Mouse (Mus musculus): ENCODE results near the gene E2f4. TPM values are rescaled to one million over a fixed set of nuclear protein-coding genes. Genes with fewer than 3 reads are reported as not detected.

The E2f4 gene
- polyA plus RNA-seq, 1 experiment from 2014 or later = 81.9 TPM

- WGBS (ENCODE audit: insufficient replicate concordance) = 66% methylated on average over 9 of the region's 9 CpGs
- Histone ChIP-seq H3K27me3 (ENCODE audit: control insufficient read depth, insufficient read depth, low read length) (no peaks in the 10 kb centered on the region), H3K9ac (ENCODE audit: low read depth, low read length) (peak overlapping the region; percentile 28; the same call in 1 of the 2 replicates), H3K4me1 (ENCODE audit: control insufficient read depth, insufficient read depth, low read length) (peaks cover 26% of the 10 kb centered on the region), H3K9me3 (replicated peaks; ENCODE audit: control insufficient read depth, low read length) (no peaks in the 10 kb centered on the region), H3K27ac (ENCODE audit: low read depth, low read length) (peak overlapping the region; percentile 37; the same call in 1 of the 2 replicates), H3K4me2 (no peak overlapping the region), H3K36me3 (ENCODE audit: control insufficient read depth, insufficient read depth, low read length) (peaks cover 33% of the 10 kb centered on the region), H3K4me3 (ENCODE audit: low read depth, low read length) (no peak overlapping the region; the same call in 1 of the 2 replicates)
- ATAC-seq (replicated peaks; ENCODE audit: insufficient number of reproducible peaks, low FRiP score, low TSS enrichment) = 0 out of 2 replicates have a peak, but pooled peaks have one; percentile 9
Measured at GRCm38 (mm10) chr8:105304325-105305210, 7.1 kb downstream of the E2f4 start.

DNA sequence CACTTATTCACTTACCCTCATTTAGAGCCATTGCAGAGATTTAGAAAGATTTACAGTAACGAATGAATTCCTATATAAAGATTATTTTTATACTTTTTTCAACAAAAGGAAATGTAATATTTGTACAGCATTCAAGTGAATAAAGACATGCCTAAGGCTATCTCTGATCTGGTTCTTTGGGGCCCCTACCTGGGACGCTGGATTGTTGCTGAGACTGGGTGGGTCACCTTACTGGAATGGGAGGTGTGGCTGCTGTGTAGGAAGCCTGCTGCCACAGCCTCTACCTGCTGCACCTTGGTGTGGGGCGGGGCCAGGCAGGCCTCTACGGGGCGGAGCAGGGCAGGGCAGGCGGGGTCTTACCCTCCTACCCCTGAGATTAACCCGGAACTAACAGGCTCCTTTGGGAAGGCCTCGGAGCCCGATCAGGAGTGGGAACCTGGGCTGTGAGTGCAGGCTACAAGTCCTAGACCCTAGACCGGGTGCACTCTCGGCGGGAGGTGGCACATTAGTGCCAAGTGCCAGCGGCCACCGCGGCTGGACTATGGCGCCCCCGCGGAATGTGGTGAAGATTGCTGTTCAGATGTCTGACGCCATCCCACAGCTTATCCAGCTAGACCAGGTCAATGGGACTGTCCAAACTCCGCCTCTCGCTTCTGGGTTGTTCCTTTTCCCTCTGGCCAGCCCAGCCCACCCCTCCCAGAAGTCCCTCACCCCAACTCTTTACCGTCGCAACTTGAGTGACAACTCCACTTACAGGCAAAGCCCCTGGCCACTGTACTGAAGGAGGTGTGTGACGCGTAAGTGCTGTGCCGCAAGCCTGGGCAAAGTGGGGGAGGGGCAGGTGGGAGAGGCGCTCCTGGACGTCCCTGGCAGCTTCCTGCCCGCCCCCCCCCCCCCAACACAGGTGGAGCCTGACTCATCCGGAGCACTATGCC lies 8.0 kb downstream of the E2f4 start, which contains the start of gene Elmo3:
TSS of gene Elmo3 (plus strand) at position 391 of the 935 bp plus-strand sequence.
- Histone ChIP-seq H3K36me3 (ENCODE audit: control insufficient read depth, insufficient read depth, low read length) (peaks cover 26% of the 10 kb centered on the region), H3K4me2 (peak within 1 kb of the TSS; percentile 87), H3K27ac (ENCODE audit: low read depth, low read length) (peak within 1 kb of the TSS; percentile 64), H3K4me1 (ENCODE audit: control insufficient read depth, insufficient read depth, low read length) (peaks cover 26% of the 10 kb centered on the region), H3K9ac (ENCODE audit: low read depth, low read length) (peak within 1 kb of the TSS; percentile 67), H3K9me3 (replicated peaks; ENCODE audit: control insufficient read depth, low read length) (no peaks in the 10 kb centered on the region), H3K4me3 (ENCODE audit: low read depth, low read length) (peak within 1 kb of the TSS; percentile 39), H3K27me3 (ENCODE audit: control insufficient read depth, insufficient read depth, low read length) (no peaks in the 10 kb centered on the region)
- WGBS (ENCODE audit: insufficient replicate concordance) = 7% methylated on average over 30 of the region's 30 CpGs
- ATAC-seq (replicated peaks; ENCODE audit: insufficient number of reproducible peaks, low FRiP score, low TSS enrichment) = peak; percentile 56

- peak overlapping the region; percentile 64; the same call in 1 of the 2 replicates for H3K27ac ChIP-seq (ENCODE audit: low read depth, low read length)
- H3K4me3 ChIP-seq (ENCODE audit: low read depth, low read length) = peak overlapping the region; percentile 39
- peaks cover 26% of the 10 kb centered on the region for H3K4me1 ChIP-seq (ENCODE audit: control insufficient read depth, insufficient read depth, low read length)
- WGBS (ENCODE audit: insufficient replicate concordance) = 49% methylated on average over 5 of the region's 5 CpGs
- 0 out of 2 replicates have a peak, but pooled peaks have one; percentile 0 for ATAC-seq (replicated peaks; ENCODE audit: insufficient number of reproducible peaks, low FRiP score, low TSS enrichment)
- H3K4me2 ChIP-seq = peak overlapping the region; percentile 87
- peaks cover 18% of the 10 kb centered on the region for H3K36me3 ChIP-seq (ENCODE audit: control insufficient read depth, insufficient read depth, low read length)
- H3K9me3 ChIP-seq (replicated peaks; ENCODE audit: control insufficient read depth, low read length) = no peaks in the 10 kb centered on the region
- no peaks in the 10 kb centered on the region for H3K27me3 ChIP-seq (ENCODE audit: control insufficient read depth, insufficient read depth, low read length)
- H3K9ac ChIP-seq (ENCODE audit: low read depth, low read length) = peak overlapping the region; percentile 67
Measured at GRCm38 (mm10) chr8:105306146-105306691, 8.8 kb downstream of the E2f4 start.

DNA sequence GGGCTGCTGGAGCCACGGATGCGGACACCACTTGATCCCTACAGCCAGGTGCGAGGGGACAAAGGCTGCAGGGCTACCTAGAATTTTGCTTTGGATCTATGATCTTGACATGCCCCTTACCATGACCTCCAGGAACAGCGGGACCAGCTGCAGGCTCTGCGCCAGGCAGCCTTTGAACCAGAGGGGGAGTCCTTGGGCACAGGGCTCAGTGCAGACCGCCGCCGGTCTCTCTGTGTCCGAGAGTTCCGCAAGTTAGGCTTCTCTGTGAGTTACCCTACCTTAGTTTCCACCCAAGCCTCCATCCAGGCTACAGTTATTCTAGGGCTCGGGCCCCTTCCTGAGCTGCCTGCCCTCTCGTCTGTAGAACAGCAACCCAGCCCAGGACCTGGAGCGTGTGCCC lies 10.2 kb downstream of the E2f4 start:
- ATAC-seq (replicated peaks; ENCODE audit: insufficient number of reproducible peaks, low FRiP score, low TSS enrichment) = no peak

GRCm38 (mm10) chr8:105308428-105308827 lies 11.0 kb downstream of the E2f4 start:
- H3K27me3 ChIP-seq (ENCODE audit: control insufficient read depth, insufficient read depth, low read length) = no peaks in the 10 kb centered on the region
- no peak for ATAC-seq (replicated peaks; ENCODE audit: insufficient number of reproducible peaks, low FRiP score, low TSS enrichment)
- H3K9me3 ChIP-seq (replicated peaks; ENCODE audit: control insufficient read depth, low read length) = no peaks in the 10 kb centered on the region
- no peak overlapping the region for H3K4me2 ChIP-seq
- H3K9ac ChIP-seq (ENCODE audit: low read depth, low read length) = no peak overlapping the region
- 92% methylated on average over 10 of the region's 10 CpGs for WGBS (ENCODE audit: insufficient replicate concordance)
- H3K36me3 ChIP-seq (ENCODE audit: control insufficient read depth, insufficient read depth, low read length) = peaks cover 14% of the 10 kb centered on the region
- peaks cover 26% of the 10 kb centered on the region for H3K4me1 ChIP-seq (ENCODE audit: control insufficient read depth, insufficient read depth, low read length)
- H3K27ac ChIP-seq (ENCODE audit: low read depth, low read length) = no peak overlapping the region
- no peak overlapping the region for H3K4me3 ChIP-seq (ENCODE audit: low read depth, low read length)

More for the DNA sequence above, 10.2 kb downstream of the E2f4 start:
- Histone ChIP-seq H3K4me2 (no peak overlapping the region), H3K4me3 (ENCODE audit: low read depth, low read length) (no peak overlapping the region), H3K4me1 (ENCODE audit: control insufficient read depth, insufficient read depth, low read length) (peaks cover 26% of the 10 kb centered on the region), H3K36me3 (ENCODE audit: control insufficient read depth, insufficient read depth, low read length) (peaks cover 13% of the 10 kb centered on the region), H3K9ac (ENCODE audit: low read depth, low read length) (no peak overlapping the region), H3K27ac (ENCODE audit: low read depth, low read length) (no peak overlapping the region), H3K9me3 (replicated peaks; ENCODE audit: control insufficient read depth, low read length) (no peaks in the 10 kb centered on the region), H3K27me3 (ENCODE audit: control insufficient read depth, insufficient read depth, low read length) (no peaks in the 10 kb centered on the region)
- WGBS (ENCODE audit: insufficient replicate concordance) = 95% methylated on average over 13 of the region's 13 CpGs

DNA sequence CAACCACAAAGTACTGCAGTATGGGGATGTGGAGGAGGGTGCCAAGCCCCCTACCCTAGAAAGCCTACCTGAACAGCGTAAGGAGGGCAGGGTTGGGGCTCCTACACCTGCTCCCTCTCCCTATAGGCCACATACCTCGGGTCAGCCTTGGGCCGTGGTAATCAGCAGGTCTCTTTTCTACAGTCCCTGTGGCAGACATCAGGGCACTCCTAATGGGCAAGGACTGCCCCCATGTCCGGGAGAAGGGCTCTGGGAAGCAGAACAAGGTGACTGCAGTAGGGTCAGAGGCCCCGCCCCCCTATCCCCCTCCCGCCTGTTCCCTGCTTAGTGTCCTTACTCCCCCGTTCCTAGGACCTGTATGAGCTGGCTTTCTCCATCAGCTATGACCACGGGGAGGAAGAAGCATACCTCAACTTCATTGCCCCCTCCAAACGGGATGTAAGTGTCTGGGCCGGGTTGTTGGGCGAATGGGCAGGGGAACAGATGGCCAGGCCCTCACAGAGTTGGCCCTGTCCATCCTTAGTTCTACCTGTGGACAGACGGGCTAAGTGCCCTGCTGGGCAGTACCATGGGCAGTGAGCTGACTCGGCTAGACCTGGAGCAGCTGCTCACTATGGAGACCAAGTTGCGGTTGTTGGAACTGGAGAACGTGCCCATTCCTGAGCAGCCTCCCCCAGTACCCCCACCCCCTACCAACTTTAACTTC lies 11.8 kb downstream of the E2f4 start:
- H3K9ac ChIP-seq (ENCODE audit: low read depth, low read length) = no peak overlapping the region
- peaks cover 14% of the 10 kb centered on the region for H3K36me3 ChIP-seq (ENCODE audit: control insufficient read depth, insufficient read depth, low read length)
- no peak overlapping the region for H3K27ac ChIP-seq (ENCODE audit: low read depth, low read length)
- no peaks in the 10 kb centered on the region for H3K9me3 ChIP-seq (replicated peaks; ENCODE audit: control insufficient read depth, low read length)
- no peak for ATAC-seq (replicated peaks; ENCODE audit: insufficient number of reproducible peaks, low FRiP score, low TSS enrichment)
- 84% methylated on average over 15 of the region's 15 CpGs for WGBS (ENCODE audit: insufficient replicate concordance)
- H3K4me2 ChIP-seq = no peak overlapping the region
- H3K27me3 ChIP-seq (ENCODE audit: control insufficient read depth, insufficient read depth, low read length) = no peaks in the 10 kb centered on the region
- H3K4me1 ChIP-seq (ENCODE audit: control insufficient read depth, insufficient read depth, low read length) = peaks cover 24% of the 10 kb centered on the region
- H3K4me3 ChIP-seq (ENCODE audit: low read depth, low read length) = no peak overlapping the region

GRCm38 (mm10) chr8:105310118-105310517 lies 12.7 kb downstream of the E2f4 start:
- H3K9ac ChIP-seq (ENCODE audit: low read depth, low read length) = no peak overlapping the region
- H3K4me1 ChIP-seq (ENCODE audit: control insufficient read depth, insufficient read depth, low read length) = peaks cover 17% of the 10 kb centered on the region
- H3K4me3 ChIP-seq (ENCODE audit: low read depth, low read length) = no peak overlapping the region
- no peak overlapping the region for H3K27ac ChIP-seq (ENCODE audit: low read depth, low read length)
- 86% methylated on average over 8 of the region's 8 CpGs for WGBS (ENCODE audit: insufficient replicate concordance)
- H3K36me3 ChIP-seq (ENCODE audit: control insufficient read depth, insufficient read depth, low read length) = peaks cover 18% of the 10 kb centered on the region
- no peaks in the 10 kb centered on the region for H3K27me3 ChIP-seq (ENCODE audit: control insufficient read depth, insufficient read depth, low read length)
- no peak for ATAC-seq (replicated peaks; ENCODE audit: insufficient number of reproducible peaks, low FRiP score, low TSS enrichment)
- H3K4me2 ChIP-seq = no peak overlapping the region
- no peaks in the 10 kb centered on the region for H3K9me3 ChIP-seq (replicated peaks; ENCODE audit: control insufficient read depth, low read length)
